Mouse (Mus musculus) forebrain, embryonic 16.5 days (tissue): ENCODE measurements around the gene Sirt7. TPM values are rescaled to one million over a fixed set of nuclear protein-coding genes. Genes with fewer than 3 reads are reported as not detected.

Experiments
- ATAC-seq: fragments of 200-750 bp; cut with Nextera tagmentation; 2 replicates; pipeline ENCODE4 v1.8.0; 2017; ENCODE audit warnings: mild to moderate bottlenecking, moderate library complexity
- H3K27ac ChIP-seq: fragments of 300-500 bp; sonication (generic); 2 replicates; pipeline ENCODE4 v1.5.1; 2014; ENCODE audit warnings: low read length, control low read depth
- H3K27me3 ChIP-seq: fragments of 300-500 bp; sonication (generic); replicated peaks from 2 replicates; pipeline ENCODE4 v1.6.1; 2014; ENCODE audit warnings: low read length; ENCODE audit not compliant: control insufficient read depth, insufficient read depth
- H3K36me3 ChIP-seq: fragments of 300-500 bp; sonication (generic); 2 replicates; pipeline ENCODE4 v1.6.1; 2014; ENCODE audit not compliant: control insufficient read depth, insufficient read depth
- H3K4me1 ChIP-seq: fragments of 300-500 bp; sonication (generic); replicated peaks from 2 replicates; pipeline ENCODE4 v1.6.1; 2014; ENCODE audit warnings: low read length; ENCODE audit not compliant: control insufficient read depth, insufficient read depth
- H3K4me2 ChIP-seq: fragments of 300-500 bp; sonication (generic); 2 replicates; pipeline ENCODE4 v1.6.1; 2014; ENCODE audit warnings: mild to moderate bottlenecking, low read length, control low read depth
- H3K4me3 ChIP-seq: fragments of 300-500 bp; sonication (generic); replicated peaks from 2 replicates; pipeline ENCODE4 v1.5.1; 2014; ENCODE audit warnings: mild to moderate bottlenecking, low read length, control low read depth
- H3K9ac ChIP-seq: fragments of 300-500 bp; sonication (generic); replicated peaks from 2 replicates; pipeline ENCODE4 v1.6.1; 2014; ENCODE audit warnings: low read depth, low read length, control low read depth
- H3K9me3 ChIP-seq: fragments of 300-500 bp; sonication (generic); 2 replicates; pipeline ENCODE4 v1.6.1; 2016; ENCODE audit warnings: low read length; ENCODE audit not compliant: control insufficient read depth
- WGBS: fragments of 180-500 bp; shearing (Covaris S2); extraction: QIAGEN DNeasy Blood & Tissue Kit; methylation state at CpG from one replicate; pipeline ENCODE4 v1.1.7; 2014; 5-methylcytosine and 5-hydroxymethylcytosine counted together
- polyA plus RNA-seq: library from polyadenylated mRNA; unstranded; fragments of >200 nt; fragmentation: Nextera tagmentation; extraction: Ambion mirVana; gene quantifications from 2 replicates; pipeline ENCODE4 v1.2.1, GENCODE M21; 2015

Gene Sirt7
- polyA plus RNA-seq, 1 experiment from 2014 or later = 50.2 TPM

GRCm38 (mm10) chr11:120660301-120661075 is 35.4 kb upstream of the Sirt7 start:
- under 1% methylated on average over 89 of the region's 95 CpGs for WGBS

GRCm38 (mm10) chr11:120659509-120660300 is 34.7 kb upstream of the Sirt7 start:
- Histone ChIP-seq H3K27me3 (peaks cover 64% of the 10 kb centered on the region), H3K36me3 (no peaks in the 10 kb centered on the region), H3K4me3 (peak overlapping the region; percentile 43), H3K27ac (no peak overlapping the region), H3K4me1 (peaks cover 17% of the 10 kb centered on the region), H3K9ac (0 out of 2 replicates have a peak overlapping the region, but pooled peaks have one; percentile 32), H3K9me3 (no peaks in the 10 kb centered on the region), H3K4me2 (peak overlapping the region; percentile 65)
- 2% methylated on average over 50 of the region's 50 CpGs for WGBS
- no peak for ATAC-seq

More at GRCm38 (mm10) chr11:120660301-120661075, 35.4 kb upstream of the Sirt7 start:
- Histone ChIP-seq H3K27ac (no peak overlapping the region), H3K27me3 (peaks cover 64% of the 10 kb centered on the region), H3K9ac (0 out of 2 replicates have a peak overlapping the region, but pooled peaks have one; percentile 32), H3K36me3 (no peaks in the 10 kb centered on the region), H3K9me3 (no peaks in the 10 kb centered on the region), H3K4me1 (peaks cover 17% of the 10 kb centered on the region), H3K4me3 (peak overlapping the region; percentile 43), H3K4me2 (peak overlapping the region; percentile 65)
- ATAC-seq = peak; percentile 59

DNA sequence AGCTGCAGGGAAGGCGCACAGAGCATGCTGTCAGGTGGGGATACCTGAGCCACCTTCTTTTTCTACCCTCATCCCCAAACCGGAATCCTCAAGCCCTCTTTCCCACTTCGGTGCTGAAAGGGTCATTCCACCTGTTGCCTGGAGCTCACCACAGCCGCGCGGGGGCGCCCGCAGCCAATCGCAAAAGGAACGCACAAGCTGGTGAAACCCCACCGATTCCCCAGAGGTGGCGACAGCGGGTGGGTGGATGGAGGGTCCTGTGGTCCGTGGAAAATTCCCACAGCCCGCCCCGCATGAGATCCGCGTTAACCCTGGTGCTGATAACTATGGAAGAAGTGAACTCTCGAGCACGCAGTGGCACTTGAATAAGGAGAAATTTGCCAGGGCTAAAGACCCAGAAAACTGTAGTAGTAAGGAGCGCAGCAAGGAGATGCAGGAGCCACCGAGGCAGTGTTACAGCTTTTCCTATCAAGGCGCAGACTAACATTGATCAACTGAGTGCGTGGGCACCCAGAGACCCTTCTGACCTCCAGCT is 33.9 kb upstream of the Sirt7 start:
- Histone ChIP-seq H3K27me3 (peaks cover 61% of the 10 kb centered on the region), H3K27ac (no peak overlapping the region), H3K9ac (no peak overlapping the region), H3K4me3 (no peak overlapping the region), H3K9me3 (no peaks in the 10 kb centered on the region), H3K4me1 (peaks cover 17% of the 10 kb centered on the region), H3K36me3 (no peaks in the 10 kb centered on the region), H3K4me2 (no peak overlapping the region)
- 3% methylated on average over 24 of the region's 24 CpGs for WGBS
- no peak for ATAC-seq

- 94% methylated on average over 4 of the region's 4 CpGs for WGBS
- Histone ChIP-seq H3K4me3 (no peak overlapping the region), H3K27ac (no peak overlapping the region), H3K27me3 (peaks cover 52% of the 10 kb centered on the region), H3K4me1 (peaks cover 17% of the 10 kb centered on the region), H3K9ac (no peak overlapping the region), H3K36me3 (no peaks in the 10 kb centered on the region), H3K9me3 (no peaks in the 10 kb centered on the region), H3K4me2 (no peak overlapping the region)
- ATAC-seq = no peak
Observed at GRCm38 (mm10) chr11:120657301-120657700, 32.3 kb upstream of the Sirt7 start.

- Histone ChIP-seq H3K27me3 (peaks cover 27% of the 10 kb centered on the region), H3K9me3 (no peaks in the 10 kb centered on the region), H3K27ac (no peak overlapping the region), H3K4me1 (peaks cover 2% of the 10 kb centered on the region), H3K4me3 (no peak overlapping the region), H3K9ac (no peak overlapping the region), H3K4me2 (no peak overlapping the region), H3K36me3 (no peaks in the 10 kb centered on the region)
- 81% methylated on average over 3 of the region's 3 CpGs for WGBS
- no peak for ATAC-seq
Observed at GRCm38 (mm10) chr11:120654741-120655140, 29.7 kb upstream of the Sirt7 start.

DNA sequence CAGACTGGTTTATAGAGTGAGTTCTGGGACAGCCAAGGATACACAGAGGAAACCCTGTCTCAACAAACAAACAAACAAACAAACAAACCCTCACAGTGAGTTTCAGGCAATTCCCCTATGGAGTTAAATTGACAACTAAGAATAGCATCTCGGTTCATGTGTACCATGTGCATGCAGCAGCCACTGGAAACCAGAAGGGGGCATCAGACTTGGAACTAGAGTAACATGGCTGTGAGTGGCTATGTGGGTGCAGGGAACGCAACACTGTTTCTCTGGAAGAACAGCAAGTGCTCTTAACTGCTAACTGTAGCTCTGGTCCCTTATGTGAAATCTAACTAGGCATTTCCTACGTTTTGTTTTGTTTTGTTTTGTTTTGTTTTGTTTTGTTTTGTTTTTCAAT is 26.8 kb upstream of the Sirt7 start:
- no peak for ATAC-seq
- Histone ChIP-seq H3K27me3 (peaks cover 4% of the 10 kb centered on the region; the same call in 1 of the 2 replicates), H3K27ac (no peak overlapping the region), H3K4me2 (no peak overlapping the region), H3K4me3 (no peak overlapping the region), H3K9ac (no peak overlapping the region), H3K9me3 (no peaks in the 10 kb centered on the region), H3K36me3 (no peaks in the 10 kb centered on the region), H3K4me1 (peaks cover 5% of the 10 kb centered on the region)
- WGBS = 58% methylated on average over 3 of the region's 3 CpGs

- Histone ChIP-seq H3K9me3 (no peaks in the 10 kb centered on the region), H3K27ac (no peak within 1 kb of the TSS), H3K4me2 (peak within 1 kb of the TSS; percentile 9), H3K27me3 (no peaks in the 10 kb centered on the region), H3K4me3 (peak within 1 kb of the TSS; percentile 2), H3K9ac (0 out of 2 replicates have a peak within 1 kb of the TSS, but pooled peaks have one; percentile 2), H3K36me3 (no peaks in the 10 kb centered on the region), H3K4me1 (peaks cover 11% of the 10 kb centered on the region)
- WGBS = 6% methylated on average over 13 of the region's 13 CpGs
- no peak for ATAC-seq
Observed at GRCm38 (mm10) chr11:120648001-120648476, 23.0 kb upstream of the Sirt7 start, which contains the start of gene Myadml2. Myadml2 (minus strand) TSS chr11:120648158.

- ATAC-seq = no peak
- no peaks in the 10 kb centered on the region for H3K27me3 ChIP-seq
- H3K4me1 ChIP-seq = peaks cover 17% of the 10 kb centered on the region
- no peak overlapping the region for H3K9ac ChIP-seq
- no peak overlapping the region for H3K4me3 ChIP-seq
- 81% methylated on average over 35 of the region's 35 CpGs for WGBS
- H3K27ac ChIP-seq = no peak overlapping the region
- no peak overlapping the region for H3K4me2 ChIP-seq
- H3K9me3 ChIP-seq = no peaks in the 10 kb centered on the region
- no peaks in the 10 kb centered on the region for H3K36me3 ChIP-seq
Observed at GRCm38 (mm10) chr11:120647047-120647830, 22.2 kb upstream of the Sirt7 start.
